Mouse (Mus musculus): Measurements from ENCODE around the gene Syt3. TPM values are rescaled to one million over a fixed set of nuclear protein-coding genes. Genes with fewer than 3 reads are reported as not detected.
A peak's percentile ranks its signal among the peaks of the same experiment; 100 is the strongest.

Syt3 gene
- polyA plus RNA-seq, 1 experiment from 2014 or later, result 2.9 TPM

DNA sequence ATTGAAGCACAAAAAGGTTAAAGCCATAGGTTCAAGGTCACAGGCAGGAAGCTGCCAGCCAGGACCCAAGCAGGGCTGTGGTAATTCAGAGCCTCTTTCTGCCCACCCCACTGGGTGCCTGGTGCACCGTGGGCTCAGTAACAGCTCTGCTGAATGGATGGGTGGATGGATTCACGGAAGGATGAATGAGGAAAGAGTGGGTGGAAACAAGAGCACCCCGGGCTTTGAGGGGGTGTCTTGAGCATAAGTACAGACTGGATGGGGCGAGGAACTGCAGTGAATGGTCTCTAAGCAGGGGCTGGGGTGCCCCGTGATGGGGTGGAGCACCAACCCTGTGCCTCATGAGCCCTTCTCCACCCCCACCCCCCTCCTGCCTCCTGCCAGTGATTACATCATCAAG is 42.2 kb upstream of the Syt3 start:
- DNase-seq (ENCODE audit: low spot score) (no peak), ATAC-seq (ENCODE audit: insufficient read depth, low FRiP score, low TSS enrichment) (no peak)
- no peak overlapping the region for H3K9ac ChIP-seq (ENCODE audit: low read length)
- H3K36me3 ChIP-seq (ENCODE audit: control insufficient read depth, insufficient read depth, low read length), result no peaks in the 10 kb centered on the region
- no peak overlapping the region for H3K4me3 ChIP-seq (ENCODE audit: low read depth, low read length)
- no peak overlapping the region for H3K27ac ChIP-seq (ENCODE audit: low read depth, low read length)
- H3K4me1 ChIP-seq (ENCODE audit: control insufficient read depth, insufficient read depth, low read length), result no peaks in the 10 kb centered on the region
- peaks cover 28% of the 10 kb centered on the region for H3K27me3 ChIP-seq (ENCODE audit: control insufficient read depth, insufficient read depth, low read length)
- H3K4me2 ChIP-seq (ENCODE audit: low read depth), result no peak overlapping the region
- H3K9me3 ChIP-seq (ENCODE audit: control insufficient read depth, low read length), result no peaks in the 10 kb centered on the region
- WGBS, result 73% methylated on average over 4 of the region's 5 CpGs

GRCm38 (mm10) chr7:44343459-44344015 is 40.4 kb upstream of the Syt3 start:
- Histone ChIP-seq H3K9me3 (ENCODE audit: control insufficient read depth, low read length) (no peaks in the 10 kb centered on the region), H3K4me3 (ENCODE audit: low read depth, low read length) (no peak overlapping the region), H3K4me2 (ENCODE audit: low read depth) (no peak overlapping the region), H3K9ac (ENCODE audit: low read length) (no peak overlapping the region), H3K36me3 (ENCODE audit: control insufficient read depth, insufficient read depth, low read length) (no peaks in the 10 kb centered on the region), H3K4me1 (ENCODE audit: control insufficient read depth, insufficient read depth, low read length) (no peaks in the 10 kb centered on the region), H3K27me3 (ENCODE audit: control insufficient read depth, insufficient read depth, low read length) (peaks cover 10% of the 10 kb centered on the region), H3K27ac (ENCODE audit: low read depth, low read length) (no peak overlapping the region)
- ATAC-seq (ENCODE audit: insufficient read depth, low FRiP score, low TSS enrichment), result no peak
- DNase-seq (ENCODE audit: low spot score), result no peak
- WGBS, result 25% methylated on average over 7 of the region's 11 CpGs

DNA sequence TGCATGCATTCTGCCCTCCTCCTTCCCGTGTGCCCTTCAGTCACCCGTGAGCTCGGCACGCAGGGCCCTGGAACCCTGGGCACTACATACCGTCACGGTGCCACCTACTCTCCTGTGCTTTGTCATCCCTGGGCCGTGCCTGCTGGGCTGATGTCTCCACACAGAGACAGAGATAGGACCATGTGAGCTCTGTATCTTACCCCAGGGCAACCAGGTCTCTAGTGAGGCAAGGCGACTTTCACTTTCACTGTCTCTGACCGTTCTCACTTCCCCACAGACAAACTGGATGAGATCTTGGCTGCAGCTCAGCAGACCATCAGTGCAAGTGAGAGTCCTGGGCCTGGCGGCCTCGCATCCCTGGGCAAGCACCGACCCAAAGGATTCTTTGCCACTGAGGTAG is 39.3 kb upstream of the Syt3 start:
- H3K4me1 ChIP-seq (ENCODE audit: control insufficient read depth, insufficient read depth, low read length), result no peaks in the 10 kb centered on the region
- ATAC-seq (ENCODE audit: insufficient read depth, low FRiP score, low TSS enrichment) (no peak), DNase-seq (ENCODE audit: low spot score) (no peak)
- H3K4me2 ChIP-seq (ENCODE audit: low read depth), result no peak overlapping the region
- peaks cover 10% of the 10 kb centered on the region for H3K27me3 ChIP-seq (ENCODE audit: control insufficient read depth, insufficient read depth, low read length)
- 75% methylated on average over 12 of the region's 12 CpGs for WGBS
- H3K27ac ChIP-seq (ENCODE audit: low read depth, low read length), result no peak overlapping the region
- no peaks in the 10 kb centered on the region for H3K36me3 ChIP-seq (ENCODE audit: control insufficient read depth, insufficient read depth, low read length)
- H3K4me3 ChIP-seq (ENCODE audit: low read depth, low read length), result no peak overlapping the region
- no peak overlapping the region; the same call in 1 of the 2 replicates for H3K9ac ChIP-seq (ENCODE audit: low read length)
- no peaks in the 10 kb centered on the region for H3K9me3 ChIP-seq (ENCODE audit: control insufficient read depth, low read length)

DNA sequence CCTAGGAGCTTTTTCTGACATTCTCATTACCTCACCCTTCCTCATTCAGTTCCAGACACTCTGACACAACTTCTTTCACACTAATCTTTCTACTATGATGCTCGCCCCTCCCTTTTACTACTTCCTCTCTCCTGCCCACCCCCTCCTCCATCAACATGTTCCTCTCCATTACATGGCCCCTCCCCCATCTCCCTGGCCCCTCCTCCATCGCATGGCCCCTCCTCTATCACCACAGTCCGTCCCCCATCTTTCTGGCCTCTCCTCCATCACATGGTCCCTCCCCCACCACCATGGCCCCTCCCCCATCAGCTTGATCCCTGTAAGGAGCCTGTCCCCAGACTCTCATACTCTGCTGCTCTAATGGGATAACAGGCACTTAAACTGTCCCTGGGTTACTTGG is 34.9 kb upstream of the Syt3 start:
- Histone ChIP-seq H3K36me3 (ENCODE audit: control insufficient read depth, insufficient read depth, low read length) (no peaks in the 10 kb centered on the region), H3K4me3 (ENCODE audit: low read depth, low read length) (no peak overlapping the region), H3K27ac (ENCODE audit: low read depth, low read length) (no peak overlapping the region), H3K4me2 (ENCODE audit: low read depth) (no peak overlapping the region), H3K9me3 (ENCODE audit: control insufficient read depth, low read length) (no peaks in the 10 kb centered on the region), H3K27me3 (ENCODE audit: control insufficient read depth, insufficient read depth, low read length) (peaks cover 48% of the 10 kb centered on the region), H3K4me1 (ENCODE audit: control insufficient read depth, insufficient read depth, low read length) (peaks cover 11% of the 10 kb centered on the region), H3K9ac (ENCODE audit: low read length) (no peak overlapping the region)
- 18% methylated on average over 3 of the region's 3 CpGs for WGBS
- ATAC-seq (ENCODE audit: insufficient read depth, low FRiP score, low TSS enrichment) (no peak), DNase-seq (ENCODE audit: low spot score) (no peak)

DNA sequence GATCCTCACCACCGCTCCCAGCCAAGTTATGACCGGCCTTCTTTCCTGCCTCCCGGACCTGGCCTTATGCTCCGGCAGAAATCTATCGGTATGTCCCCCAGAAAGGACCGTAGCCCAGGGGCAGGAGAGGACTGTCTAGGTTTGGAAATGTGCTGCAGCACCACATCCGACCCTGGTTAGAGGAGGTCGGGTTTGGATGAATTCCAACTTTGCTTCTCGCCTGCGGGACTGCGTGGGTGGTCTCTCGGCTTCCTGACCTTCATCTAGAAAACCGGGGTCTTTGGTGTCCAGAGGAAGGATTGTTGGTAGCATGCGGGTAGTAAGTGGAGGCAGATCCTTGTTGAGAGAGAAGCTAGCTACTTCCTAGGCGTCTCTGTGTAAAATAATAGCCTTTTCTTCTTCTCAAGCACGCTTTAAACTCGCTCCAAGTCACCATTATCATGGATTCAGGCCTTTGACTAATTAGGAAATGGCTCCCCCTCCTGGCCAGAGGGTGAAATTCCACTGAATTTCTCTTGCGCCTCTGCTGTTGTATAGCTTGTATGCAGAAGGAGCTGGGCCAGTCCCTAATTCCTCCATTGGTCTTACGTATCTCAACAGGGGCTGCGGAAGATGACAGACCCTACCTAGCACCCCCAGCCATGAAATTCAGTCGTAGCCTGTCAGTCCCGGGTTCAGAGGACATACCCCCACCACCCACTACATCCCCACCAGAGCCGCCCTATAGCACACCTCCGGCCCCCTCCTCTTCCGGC is 32.8 kb upstream of the Syt3 start:
- Histone ChIP-seq H3K27me3 (ENCODE audit: control insufficient read depth, insufficient read depth, low read length) (peaks cover 67% of the 10 kb centered on the region), H3K9me3 (ENCODE audit: control insufficient read depth, low read length) (no peaks in the 10 kb centered on the region), H3K4me1 (ENCODE audit: control insufficient read depth, insufficient read depth, low read length) (peaks cover 11% of the 10 kb centered on the region), H3K4me2 (ENCODE audit: low read depth) (peak overlapping the region; percentile 33), H3K36me3 (ENCODE audit: control insufficient read depth, insufficient read depth, low read length) (no peaks in the 10 kb centered on the region), H3K4me3 (ENCODE audit: low read depth, low read length) (peak overlapping the region; percentile 16; the same call in 1 of the 2 replicates), H3K9ac (ENCODE audit: low read length) (peak overlapping the region; percentile 35), H3K27ac (ENCODE audit: low read depth, low read length) (no peak overlapping the region)
- ATAC-seq (ENCODE audit: insufficient read depth, low FRiP score, low TSS enrichment) (peak; percentile 39; the same call in 1 of the 2 replicates), DNase-seq (ENCODE audit: low spot score) (peak; percentile 85)
- 3% methylated on average over 25 of the region's 25 CpGs for WGBS

- no peak for DNase-seq (ENCODE audit: low spot score)
- H3K27ac ChIP-seq (ENCODE audit: low read depth, low read length), result no peak overlapping the region
- peaks cover 17% of the 10 kb centered on the region for H3K4me1 ChIP-seq (ENCODE audit: control insufficient read depth, insufficient read depth, low read length)
- H3K36me3 ChIP-seq (ENCODE audit: control insufficient read depth, insufficient read depth, low read length), result no peaks in the 10 kb centered on the region
- H3K9me3 ChIP-seq (ENCODE audit: control insufficient read depth, low read length), result no peaks in the 10 kb centered on the region
- no peak overlapping the region for H3K4me2 ChIP-seq (ENCODE audit: low read depth)
- 3% methylated on average over 69 of the region's 71 CpGs for WGBS
- peak overlapping the region; percentile 10; the same call in 1 of the 2 replicates for H3K4me3 ChIP-seq (ENCODE audit: low read depth, low read length)
- H3K27me3 ChIP-seq (ENCODE audit: control insufficient read depth, insufficient read depth, low read length), result peaks cover 76% of the 10 kb centered on the region
- ATAC-seq (ENCODE audit: insufficient read depth, low FRiP score, low TSS enrichment), result peak; percentile 43; the same call in 1 of the 2 replicates
- H3K9ac ChIP-seq (ENCODE audit: low read length), result no peak overlapping the region
These were observed 31.8 kb upstream of the Syt3 start for GRCm38 (mm10) chr7:44351881-44352749.

- WGBS, result 3% methylated on average over 68 of the region's 71 CpGs
- no peak overlapping the region; the same call in 1 of the 2 replicates for H3K9ac ChIP-seq (ENCODE audit: low read length)
- H3K27ac ChIP-seq (ENCODE audit: low read depth, low read length), result no peak overlapping the region
These were observed 30.9 kb upstream of the Syt3 start for GRCm38 (mm10) chr7:44352750-44353600.

More at GRCm38 (mm10) chr7:44352750-44353600, 30.9 kb upstream of the Syt3 start:
- H3K9me3 ChIP-seq (ENCODE audit: control insufficient read depth, low read length), result no peaks in the 10 kb centered on the region
- no peak overlapping the region for H3K4me2 ChIP-seq (ENCODE audit: low read depth)
- peaks cover 20% of the 10 kb centered on the region for H3K4me1 ChIP-seq (ENCODE audit: control insufficient read depth, insufficient read depth, low read length)
- H3K36me3 ChIP-seq (ENCODE audit: control insufficient read depth, insufficient read depth, low read length), result no peaks in the 10 kb centered on the region
- DNase-seq (ENCODE audit: low spot score) (no peak), ATAC-seq (ENCODE audit: insufficient read depth, low FRiP score, low TSS enrichment) (no peak)
- H3K27me3 ChIP-seq (ENCODE audit: control insufficient read depth, insufficient read depth, low read length), result peaks cover 80% of the 10 kb centered on the region
- peak overlapping the region; percentile 12; the same call in 1 of the 2 replicates for H3K4me3 ChIP-seq (ENCODE audit: low read depth, low read length)

Measured in neural tube, embryonic 11.5 days (tissue).